Mouse (Mus musculus): ENCODE results near the gene Mex3d. TPM values are rescaled to one million over a fixed set of nuclear protein-coding genes. Genes with fewer than 3 reads are reported as not detected.

The Mex3d gene
- polyA plus RNA-seq, 1 experiment from 2014 or later, result 13.6 TPM

- WGBS, result 3% methylated on average over 7 of the region's 7 CpGs
- Histone ChIP-seq H3K9me3 (replicated peaks; ENCODE audit: control insufficient read depth, low read length, poor library complexity, severe bottlenecking) (no peaks in the 10 kb centered on the region), H3K27me3 (ENCODE audit: control insufficient read depth, insufficient read depth, low read depth, low read length) (no peaks in the 10 kb centered on the region), H3K4me3 (ENCODE audit: low read depth, low read length) (peak overlapping the region; percentile 97), H3K36me3 (ENCODE audit: control insufficient read depth, insufficient read depth, low read length) (peaks cover 32% of the 10 kb centered on the region), H3K4me2 (ENCODE audit: low read length) (peak overlapping the region; percentile 95), H3K27ac (ENCODE audit: low read length) (peak overlapping the region; percentile 98), H3K9ac (ENCODE audit: low read depth, low read length) (peak overlapping the region; percentile 100), H3K4me1 (ENCODE audit: control insufficient read depth, insufficient read depth, low read length) (peaks cover 35% of the 10 kb centered on the region)
- peak; percentile 4; the same call in 1 of the 2 replicates for ATAC-seq
Observed at GRCm38 (mm10) chr10:80385310-80385709, 2.1 kb downstream of the Mex3d start.

GRCm38 (mm10) chr10:80384709-80385108 is 2.8 kb downstream of the Mex3d start:
- peak overlapping the region; percentile 100 for H3K9ac ChIP-seq (ENCODE audit: low read depth, low read length)
- peaks cover 36% of the 10 kb centered on the region for H3K36me3 ChIP-seq (ENCODE audit: control insufficient read depth, insufficient read depth, low read length)
- no peak for ATAC-seq
- H3K4me2 ChIP-seq (ENCODE audit: low read length), result peak overlapping the region; percentile 95
- H3K4me3 ChIP-seq (ENCODE audit: low read depth, low read length), result peak overlapping the region; percentile 97
- no peaks in the 10 kb centered on the region for H3K9me3 ChIP-seq (replicated peaks; ENCODE audit: control insufficient read depth, low read length, poor library complexity, severe bottlenecking)
- no peaks in the 10 kb centered on the region for H3K27me3 ChIP-seq (ENCODE audit: control insufficient read depth, insufficient read depth, low read depth, low read length)
- peak overlapping the region; percentile 98 for H3K27ac ChIP-seq (ENCODE audit: low read length)
- 41% methylated on average over 7 of the region's 7 CpGs for WGBS
- peaks cover 35% of the 10 kb centered on the region for H3K4me1 ChIP-seq (ENCODE audit: control insufficient read depth, insufficient read depth, low read length)

GRCm38 (mm10) chr10:80384115-80384639 is 3.3 kb downstream of the Mex3d start:
- H3K9me3 ChIP-seq (replicated peaks; ENCODE audit: control insufficient read depth, low read length, poor library complexity, severe bottlenecking), result no peaks in the 10 kb centered on the region
- H3K4me2 ChIP-seq (ENCODE audit: low read length), result peak overlapping the region; percentile 95
- peak overlapping the region; percentile 100 for H3K9ac ChIP-seq (ENCODE audit: low read depth, low read length)
- peak overlapping the region; percentile 98 for H3K27ac ChIP-seq (ENCODE audit: low read length)
- H3K27me3 ChIP-seq (ENCODE audit: control insufficient read depth, insufficient read depth, low read depth, low read length), result no peaks in the 10 kb centered on the region
- peaks cover 35% of the 10 kb centered on the region for H3K4me1 ChIP-seq (ENCODE audit: control insufficient read depth, insufficient read depth, low read length)
- no peak for ATAC-seq
- 78% methylated on average over 4 of the region's 4 CpGs for WGBS
- H3K4me3 ChIP-seq (ENCODE audit: low read depth, low read length), result peak overlapping the region; percentile 97
- peaks cover 40% of the 10 kb centered on the region for H3K36me3 ChIP-seq (ENCODE audit: control insufficient read depth, insufficient read depth, low read length)

GRCm38 (mm10) chr10:80383431-80383830 is 4.0 kb downstream of the Mex3d start:
- Histone ChIP-seq H3K36me3 (ENCODE audit: control insufficient read depth, insufficient read depth, low read length) (peaks cover 40% of the 10 kb centered on the region), H3K27me3 (ENCODE audit: control insufficient read depth, insufficient read depth, low read depth, low read length) (no peaks in the 10 kb centered on the region), H3K4me1 (ENCODE audit: control insufficient read depth, insufficient read depth, low read length) (peaks cover 35% of the 10 kb centered on the region), H3K9me3 (replicated peaks; ENCODE audit: control insufficient read depth, low read length, poor library complexity, severe bottlenecking) (no peaks in the 10 kb centered on the region), H3K4me3 (ENCODE audit: low read depth, low read length) (peak overlapping the region; percentile 97), H3K4me2 (ENCODE audit: low read length) (peak overlapping the region; percentile 95), H3K27ac (ENCODE audit: low read length) (no peak overlapping the region), H3K9ac (ENCODE audit: low read depth, low read length) (peak overlapping the region; percentile 100)
- WGBS, result 51% methylated on average over 4 of the region's 4 CpGs
- ATAC-seq, result no peak

- Histone ChIP-seq H3K9ac (ENCODE audit: low read depth, low read length) (no peak overlapping the region), H3K9me3 (replicated peaks; ENCODE audit: control insufficient read depth, low read length, poor library complexity, severe bottlenecking) (no peaks in the 10 kb centered on the region), H3K36me3 (ENCODE audit: control insufficient read depth, insufficient read depth, low read length) (peaks cover 40% of the 10 kb centered on the region), H3K27ac (ENCODE audit: low read length) (no peak overlapping the region), H3K4me1 (ENCODE audit: control insufficient read depth, insufficient read depth, low read length) (peaks cover 30% of the 10 kb centered on the region), H3K4me2 (ENCODE audit: low read length) (peak overlapping the region; percentile 95), H3K27me3 (ENCODE audit: control insufficient read depth, insufficient read depth, low read depth, low read length) (no peaks in the 10 kb centered on the region), H3K4me3 (ENCODE audit: low read depth, low read length) (peak overlapping the region; percentile 8; the same call in 1 of the 2 replicates)
- WGBS, result 73% methylated on average over 7 of the region's 7 CpGs
- ATAC-seq, result no peak
Observed at GRCm38 (mm10) chr10:80382641-80383365, 4.7 kb downstream of the Mex3d start.

- ATAC-seq, result no peak
- Histone ChIP-seq H3K9me3 (replicated peaks; ENCODE audit: control insufficient read depth, low read length, poor library complexity, severe bottlenecking) (no peaks in the 10 kb centered on the region), H3K4me3 (ENCODE audit: low read depth, low read length) (no peak overlapping the region), H3K9ac (ENCODE audit: low read depth, low read length) (no peak overlapping the region), H3K36me3 (ENCODE audit: control insufficient read depth, insufficient read depth, low read length) (peaks cover 31% of the 10 kb centered on the region), H3K27ac (ENCODE audit: low read length) (no peak overlapping the region), H3K4me2 (ENCODE audit: low read length) (no peak overlapping the region), H3K27me3 (ENCODE audit: control insufficient read depth, insufficient read depth, low read depth, low read length) (no peaks in the 10 kb centered on the region), H3K4me1 (ENCODE audit: control insufficient read depth, insufficient read depth, low read length) (peaks cover 5% of the 10 kb centered on the region)
- 52% methylated on average over 10 of the region's 10 CpGs for WGBS
Observed at GRCm38 (mm10) chr10:80377716-80378115, 9.7 kb downstream of the Mex3d start.

GRCm38 (mm10) chr10:80376160-80376559 is 11.3 kb downstream of the Mex3d start:
- 0 out of 2 replicates have a peak, but pooled peaks have one; percentile 61 for ATAC-seq
- peaks cover 9% of the 10 kb centered on the region for H3K4me1 ChIP-seq (ENCODE audit: control insufficient read depth, insufficient read depth, low read length)
- H3K27me3 ChIP-seq (ENCODE audit: control insufficient read depth, insufficient read depth, low read depth, low read length), result no peaks in the 10 kb centered on the region
- no peaks in the 10 kb centered on the region for H3K9me3 ChIP-seq (replicated peaks; ENCODE audit: control insufficient read depth, low read length, poor library complexity, severe bottlenecking)
- H3K9ac ChIP-seq (ENCODE audit: low read depth, low read length), result no peak overlapping the region
- no peak overlapping the region for H3K4me3 ChIP-seq (ENCODE audit: low read depth, low read length)
- no peak overlapping the region for H3K4me2 ChIP-seq (ENCODE audit: low read length)
- 2% methylated on average over 7 of the region's 7 CpGs for WGBS
- no peak overlapping the region for H3K27ac ChIP-seq (ENCODE audit: low read length)
- peaks cover 16% of the 10 kb centered on the region for H3K36me3 ChIP-seq (ENCODE audit: control insufficient read depth, insufficient read depth, low read length)

- H3K4me3 ChIP-seq (ENCODE audit: low read depth, low read length), result no peak overlapping the region
- WGBS, result 15% methylated on average over 6 of the region's 6 CpGs
- H3K9ac ChIP-seq (ENCODE audit: low read depth, low read length), result no peak overlapping the region
- H3K36me3 ChIP-seq (ENCODE audit: control insufficient read depth, insufficient read depth, low read length), result no peaks in the 10 kb centered on the region
- peaks cover 9% of the 10 kb centered on the region for H3K4me1 ChIP-seq (ENCODE audit: control insufficient read depth, insufficient read depth, low read length)
- H3K9me3 ChIP-seq (replicated peaks; ENCODE audit: control insufficient read depth, low read length, poor library complexity, severe bottlenecking), result no peaks in the 10 kb centered on the region
- ATAC-seq, result no peak
- H3K4me2 ChIP-seq (ENCODE audit: low read length), result no peak overlapping the region
- H3K27ac ChIP-seq (ENCODE audit: low read length), result no peak overlapping the region
- no peaks in the 10 kb centered on the region for H3K27me3 ChIP-seq (ENCODE audit: control insufficient read depth, insufficient read depth, low read depth, low read length)
Observed at GRCm38 (mm10) chr10:80374063-80374462, 13.4 kb downstream of the Mex3d start.

GRCm38 (mm10) chr10:80372706-80373105 is 14.8 kb downstream of the Mex3d start:
- no peaks in the 10 kb centered on the region for H3K36me3 ChIP-seq (ENCODE audit: control insufficient read depth, insufficient read depth, low read length)
- WGBS, result 87% methylated on average over 6 of the region's 6 CpGs
- no peaks in the 10 kb centered on the region for H3K9me3 ChIP-seq (replicated peaks; ENCODE audit: control insufficient read depth, low read length, poor library complexity, severe bottlenecking)
- no peak overlapping the region for H3K4me2 ChIP-seq (ENCODE audit: low read length)
- no peaks in the 10 kb centered on the region for H3K27me3 ChIP-seq (ENCODE audit: control insufficient read depth, insufficient read depth, low read depth, low read length)
- no peak overlapping the region for H3K9ac ChIP-seq (ENCODE audit: low read depth, low read length)
- H3K4me1 ChIP-seq (ENCODE audit: control insufficient read depth, insufficient read depth, low read length), result peaks cover 9% of the 10 kb centered on the region
- no peak overlapping the region for H3K27ac ChIP-seq (ENCODE audit: low read length)
- H3K4me3 ChIP-seq (ENCODE audit: low read depth, low read length), result no peak overlapping the region
- no peak for ATAC-seq

Measured in midbrain, embryonic 16.5 days (tissue).